Mouse (Mus musculus) left cerebral cortex, postnatal 14 days (tissue): ENCODE results near the gene Olfr70. TPM values are rescaled to one million over a fixed set of nuclear protein-coding genes. Genes with fewer than 3 reads are reported as not detected.

Experiments used
- DNase-seq, 2 experiments: peaks; one replicate each; pipeline ENCODE4 v3.0.0; 2021 to 2022; ENCODE audit warnings: low spot score in 2 of 2, mixed read lengths in 1 of 2
- intact Hi-C: fragments of 180-260 bp; cut with DNase I; formaldehyde crosslinking; loops from one replicate; pipeline ENCODE4 v1.15.1; 2025
- total RNA-seq, 2 experiments: library from RNA; stranded (reverse); gene quantifications; 2 replicates each; pipeline ENCODE4 v1.2.3; 2021

The Olfr70 gene
- total RNA-seq, 2 experiments from 2014 or later: not detected

GRCm38 (mm10) chr4:43668782-43669427 is 31.7 kb downstream of the Olfr70 start, which contains the start of the genes Tmem8b and Fam221b:
Tmem8b (plus strand) TSS chr4:43668971.
Fam221b (minus strand) TSS chr4:43669145.
- DNase-seq: peak; percentile 88 to 90
- intact Hi-C loops: no loop called here

- intact Hi-C loops: loop anchor here (1.0 kb wide), 1 partner anchor 36 kb away; no protein-coding TSS in a partner anchor
- DNase-seq: peak in 1 of 2 experiments; percentile 31
Measured at GRCm38 (mm10) chr4:43666412-43666811, 34.2 kb downstream of the Olfr70 start.

GRCm38 (mm10) chr4:43657146-43657545 is 43.5 kb downstream of the Olfr70 start:
- intact Hi-C loops: no loop called here
- DNase-seq: peak in 1 of 2 experiments; percentile 51

GRCm38 (mm10) chr4:43656339-43657109 is 44.1 kb downstream of the Olfr70 start, which contains the start of gene Hint2:
Hint2 (minus strand) TSS chr4:43656466.
- intact Hi-C loops: no loop called here
- DNase-seq: peak; percentile 95 to 98

GRCm38 (mm10) chr4:43655656-43656338 is 44.8 kb downstream of the Olfr70 start:
- intact Hi-C loops: no loop called here
- DNase-seq: no peak

- intact Hi-C loops: no loop called here
- DNase-seq: peak in 1 of 2 experiments; percentile 51
Measured at GRCm38 (mm10) chr4:43653161-43654015, 47.2 kb downstream of the Olfr70 start, which contains the start of gene Spag8. Spag8 (minus strand) TSS chr4:43653594.

- intact Hi-C loops: no loop called here
- DNase-seq: no peak
Measured at GRCm38 (mm10) chr4:43652726-43653125, 47.9 kb downstream of the Olfr70 start.

GRCm38 (mm10) chr4:43649783-43650182 is 50.8 kb downstream of the Olfr70 start:
- intact Hi-C loops: no loop called here
- DNase-seq: no peak

Other genes with a start within 250 kb of the Olfr70 start
- gene Cd72, start 246.2 kb downstream of the Olfr70 start, total RNA-seq: under 1 TPM in 1 of 2 experiments, not detected in 1; 0.36 TPM
- not detected for gene Sit1, start 217.1 kb downstream of the Olfr70 start, total RNA-seq
- gene Ccdc107, start 207.9 kb downstream of the Olfr70 start, total RNA-seq: 10 to 100 TPM; 23.0 to 29.0 TPM
- 1 to 10 TPM; 1.4 to 2.1 TPM for gene Arhgef39, start 201.1 kb downstream of the Olfr70 start, total RNA-seq
- under 1 TPM; 0.27 to 0.44 TPM for gene Car9, start 193.8 kb downstream of the Olfr70 start, total RNA-seq
- 1 to 10 TPM; 6.0 to 7.6 TPM for gene Tpm2, start 177.0 kb downstream of the Olfr70 start, total RNA-seq
- 10 to 100 TPM; 68.9 to 69.2 TPM for gene Creb3, start 138.5 kb downstream of the Olfr70 start, total RNA-seq
- gene Tln1, start 138.1 kb downstream of the Olfr70 start, total RNA-seq: 10 to 100 TPM; 53.6 to 60.4 TPM
- gene Rgp1, start 122.1 kb downstream of the Olfr70 start, total RNA-seq: 10 to 100 TPM; 47.7 to 56.3 TPM
- gene Gba2, start 121.9 kb downstream of the Olfr70 start, total RNA-seq: 10 to 100 TPM; 67.8 to 71.5 TPM
- gene Msmp, start 116.3 kb downstream of the Olfr70 start, total RNA-seq: not detected
- gene Npr2, start 68.9 kb downstream of the Olfr70 start, total RNA-seq: 10 to 100 TPM; 38.5 to 43.3 TPM
- gene Spag8, start 47.2 kb downstream of the Olfr70 start, total RNA-seq: under 1 TPM; 0.68 to 0.75 TPM
- 10 to 100 TPM; 32.7 to 36.7 TPM for gene Hint2, start 44.3 kb downstream of the Olfr70 start, total RNA-seq
- gene Tmem8b, start 31.8 kb downstream of the Olfr70 start, total RNA-seq: 10 to 100 TPM; 66.6 to 75.5 TPM
- 1 to 10 TPM; 1.3 to 1.8 TPM for gene Fam221b, start 31.7 kb downstream of the Olfr70 start, total RNA-seq
- not detected for gene Olfr71, start 9.4 kb upstream of the Olfr70 start, total RNA-seq
- under 1 TPM; 0.64 to 0.68 TPM for gene Hrct1, start 26.4 kb upstream of the Olfr70 start, total RNA-seq
- under 1 TPM; 0.48 to 0.53 TPM for gene Spaar, start 29.2 kb upstream of the Olfr70 start, total RNA-seq
- not detected for gene Olfr159, start 70.2 kb upstream of the Olfr70 start, total RNA-seq
- gene Olfr156, start 123.1 kb upstream of the Olfr70 start, total RNA-seq: not detected
- not detected for gene Olfr157, start 139.4 kb upstream of the Olfr70 start, total RNA-seq
- not detected for gene Olfr155, start 150.8 kb upstream of the Olfr70 start, total RNA-seq
- gene Reck, start 174.7 kb upstream of the Olfr70 start, total RNA-seq: 1 to 10 TPM; 5.6 to 7.3 TPM